ENCODE assay signal across 8 mouse cellular contexts in the genomic region with DNA sequence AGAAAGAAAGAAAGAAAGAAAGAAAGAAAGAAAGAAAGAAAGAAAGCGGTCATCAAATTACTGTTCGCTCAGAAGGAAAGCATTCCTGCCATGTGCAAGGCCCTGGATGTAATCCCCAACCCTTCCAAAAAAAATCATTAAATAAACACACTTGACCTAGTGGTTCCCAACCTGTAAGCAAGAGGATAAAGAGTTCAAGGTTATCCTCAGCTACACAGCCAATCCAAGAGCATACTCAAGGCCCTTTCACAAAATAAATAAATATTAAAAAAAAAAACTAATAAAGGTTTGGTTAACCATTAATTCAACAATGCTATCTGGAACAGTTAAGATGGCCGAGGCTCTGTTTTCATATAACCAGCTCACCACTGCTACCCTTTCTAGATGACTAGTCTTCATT. TPM values are rescaled to one million over a fixed set of nuclear protein-coding genes. Genes with fewer than 3 reads are reported as not detected.
DNase-seq lines count a peak whose midpoint lies in the region; ATAC-seq and TF ChIP-seq lines count a peak whose summit lies in the region.

No protein-coding gene starts in this region.

- H3K4me1 ChIP-seq in kidney, postnatal 0 days (replicated peaks; ENCODE audit: insufficient read depth, low read length), result peaks cover 10% of the 10 kb centered on the region
- peaks cover 9% of the 10 kb centered on the region; the same call in 1 of the 2 replicates for H3K4me1 ChIP-seq in embryonic facial prominence, embryonic 14.5 days (ENCODE audit: control insufficient read depth, insufficient read depth, low read length)
- peaks cover 10% of the 10 kb centered on the region for H3K4me1 ChIP-seq in intestine, embryonic 16.5 days (ENCODE audit: control insufficient read depth, insufficient read depth, low read length)
- peaks cover 16% of the 10 kb centered on the region for H3K4me1 ChIP-seq in neural tube, embryonic 12.5 days

- DNase-seq in kidney, postnatal 0 days (ENCODE audit: low spot score), result no peak
- no peak for DNase-seq in kidney, postnatal 36 days
- no peak for DNase-seq in embryonic facial prominence, embryonic 14.5 days (ENCODE audit: low spot score)
- no peak for DNase-seq in right cerebral cortex, adult 18-20 months
- DNase-seq in layer of hippocampus, adult 9-11 months, result no peak

- no peak overlapping the region for H3K9ac ChIP-seq in kidney, postnatal 0 days (ENCODE audit: low read depth, low read length)
- 0 out of 2 replicates have a peak overlapping the region, but pooled peaks have one; percentile 34 for H3K9ac ChIP-seq in embryonic facial prominence, embryonic 14.5 days (ENCODE audit: low read depth, low read length)
- no peak overlapping the region for H3K9ac ChIP-seq in intestine, embryonic 16.5 days (ENCODE audit: low read depth, low read length)
- no peak overlapping the region for H3K9ac ChIP-seq in neural tube, embryonic 12.5 days

- ATAC-seq in kidney, postnatal 0 days (replicated peaks; ENCODE audit: low FRiP score, low read depth), result no peak
- no peak for ATAC-seq in embryonic facial prominence, embryonic 14.5 days (ENCODE audit: low read depth)
- ATAC-seq in intestine, embryonic 16.5 days, result no peak
- no peak for ATAC-seq in neural tube, embryonic 12.5 days (ENCODE audit: low FRiP score, low read depth)
- ATAC-seq in inflammation-experienced regulatory T-cells, adult 6 months, result no peak

- no peaks in the 10 kb centered on the region for H3K9me3 ChIP-seq in kidney, postnatal 0 days (replicated peaks; ENCODE audit: low read length)
- H3K9me3 ChIP-seq in embryonic facial prominence, embryonic 14.5 days (ENCODE audit: control insufficient read depth, low read length), result no peaks in the 10 kb centered on the region
- no peaks in the 10 kb centered on the region for H3K9me3 ChIP-seq in intestine, embryonic 16.5 days (ENCODE audit: control insufficient read depth, low read length)
- no peaks in the 10 kb centered on the region for H3K9me3 ChIP-seq in neural tube, embryonic 12.5 days

- TF ChIP-seq CTCF in kidney, postnatal 0 days (IDR thresholded peaks at IDR 0.05; ENCODE audit: low read depth), result no peak

- 70% methylated on average over 3 of the region's 3 CpGs for WGBS in kidney, postnatal 0 days
- 74% methylated on average over 3 of the region's 3 CpGs for WGBS in embryonic facial prominence, embryonic 14.5 days
- WGBS in intestine, embryonic 16.5 days, result 51% methylated on average over 3 of the region's 3 CpGs
- 66% methylated on average over 3 of the region's 3 CpGs for WGBS in neural tube, embryonic 12.5 days

- H3K4me3 ChIP-seq in kidney, postnatal 0 days (replicated peaks; ENCODE audit: low read depth, low read length), result no peak overlapping the region
- peak overlapping the region; percentile 68; the same call in 1 of the 2 replicates for H3K4me3 ChIP-seq in embryonic facial prominence, embryonic 14.5 days (ENCODE audit: low read depth, low read length)
- peak overlapping the region; percentile 77 for H3K4me3 ChIP-seq in intestine, embryonic 16.5 days (ENCODE audit: low read length)
- peak overlapping the region; percentile 78; the same call in 1 of the 2 replicates for H3K4me3 ChIP-seq in neural tube, embryonic 12.5 days

- no peak overlapping the region for H3K27ac ChIP-seq in kidney, postnatal 0 days
- peak overlapping the region; percentile 61; the same call in 1 of the 2 replicates for H3K27ac ChIP-seq in embryonic facial prominence, embryonic 14.5 days (replicated peaks; ENCODE audit: low read depth, low read length)
- peak overlapping the region; percentile 70; the same call in 1 of the 2 replicates for H3K27ac ChIP-seq in intestine, embryonic 16.5 days (ENCODE audit: low read length)
- no peak overlapping the region for H3K27ac ChIP-seq in neural tube, embryonic 12.5 days

- H3K27me3 ChIP-seq in kidney, postnatal 0 days (ENCODE audit: insufficient read depth, low read length), result no peaks in the 10 kb centered on the region
- H3K27me3 ChIP-seq in embryonic facial prominence, embryonic 14.5 days (replicated peaks; ENCODE audit: control insufficient read depth, insufficient read depth, low read length), result peaks cover 24% of the 10 kb centered on the region
- no peaks in the 10 kb centered on the region for H3K27me3 ChIP-seq in intestine, embryonic 16.5 days (replicated peaks; ENCODE audit: control insufficient read depth, insufficient read depth, low read length)
- H3K27me3 ChIP-seq in neural tube, embryonic 12.5 days (replicated peaks), result peaks cover 5% of the 10 kb centered on the region; the same call in 1 of the 2 replicates

- no peaks in the 10 kb centered on the region for H3K36me3 ChIP-seq in kidney, postnatal 0 days (ENCODE audit: insufficient read depth, low read length)
- H3K36me3 ChIP-seq in embryonic facial prominence, embryonic 14.5 days (ENCODE audit: control insufficient read depth, insufficient read depth, low read length), result no peaks in the 10 kb centered on the region
- no peaks in the 10 kb centered on the region for H3K36me3 ChIP-seq in intestine, embryonic 16.5 days (ENCODE audit: control insufficient read depth, insufficient read depth, low read length)
- H3K36me3 ChIP-seq in neural tube, embryonic 12.5 days, result no peaks in the 10 kb centered on the region

- peak overlapping the region; percentile 98; the same call in 1 of the 2 replicates for H3K4me2 ChIP-seq in kidney, postnatal 0 days (ENCODE audit: low read length)
- H3K4me2 ChIP-seq in embryonic facial prominence, embryonic 14.5 days (ENCODE audit: low read depth, low read length), result peak overlapping the region; percentile 99
- peak overlapping the region; percentile 91 for H3K4me2 ChIP-seq in intestine, embryonic 16.5 days (ENCODE audit: low read depth, low read length)
- H3K4me2 ChIP-seq in neural tube, embryonic 12.5 days (replicated peaks), result peak overlapping the region; percentile 97

RNA-seq across cellular contexts. Expression of a gene that starts 0.8 kb away (rescaled TPM):
- 11.1 and 11.4 TPM in 2 replicates for polyA plus RNA-seq in kidney, postnatal 0 days (2015; fragmentation: Nextera tagmentation; extraction: Ambion mirVana)
- polyA plus RNA-seq in embryonic facial prominence, embryonic 14.5 days (2014; fragmentation: Nextera tagmentation; extraction: Ambion mirVana), result 4.5 and 6.4 TPM in 2 replicates
- 11.9 and 12.2 TPM in 2 replicates for polyA plus RNA-seq in intestine, embryonic 16.5 days (2015; fragmentation: Nextera tagmentation; extraction: Ambion mirVana)
- polyA plus RNA-seq in neural tube, embryonic 12.5 days (2016; fragmentation: Nextera tagmentation; extraction: Ambion mirVana), result 15.2 and 19.1 TPM in 2 replicates
- 10 to 100 TPM in 2 of 3 experiments, 1 to 10 TPM in 1; 7.8 to 24.9 (median 21.2) TPM for polyA plus RNA-seq in inflammation-experienced regulatory T-cells, adult 6 months (2017; shearing (Covaris generic))

RNA-seq across cellular contexts. Expression of a gene that starts 19.0 kb away (rescaled TPM):
- polyA plus RNA-seq in kidney, postnatal 0 days (2015; fragmentation: Nextera tagmentation; extraction: Ambion mirVana), result 5.8 and 7.2 TPM in 2 replicates
- polyA plus RNA-seq in embryonic facial prominence, embryonic 14.5 days (2014; fragmentation: Nextera tagmentation; extraction: Ambion mirVana), result 2.8 and 3.2 TPM in 2 replicates
- 4.7 and 6.0 TPM in 2 replicates for polyA plus RNA-seq in intestine, embryonic 16.5 days (2015; fragmentation: Nextera tagmentation; extraction: Ambion mirVana)
- 19.3 and 19.7 TPM in 2 replicates for polyA plus RNA-seq in neural tube, embryonic 12.5 days (2016; fragmentation: Nextera tagmentation; extraction: Ambion mirVana)
- 1 to 10 TPM in 2 of 3 experiments, under 1 TPM in 1; 0.33 to 1.5 (median 1.3) TPM for polyA plus RNA-seq in inflammation-experienced regulatory T-cells, adult 6 months (2017; shearing (Covaris generic))

RNA-seq across cellular contexts. Expression of a gene that starts 27.1 kb away (rescaled TPM):
- polyA plus RNA-seq in kidney, postnatal 0 days (2015; fragmentation: Nextera tagmentation; extraction: Ambion mirVana), result 9.1 and 9.5 TPM in 2 replicates
- 17.5 and 21.2 TPM in 2 replicates for polyA plus RNA-seq in embryonic facial prominence, embryonic 14.5 days (2014; fragmentation: Nextera tagmentation; extraction: Ambion mirVana)
- polyA plus RNA-seq in intestine, embryonic 16.5 days (2015; fragmentation: Nextera tagmentation; extraction: Ambion mirVana), result 14.2 and 14.8 TPM in 2 replicates
- polyA plus RNA-seq in neural tube, embryonic 12.5 days (2016; fragmentation: Nextera tagmentation; extraction: Ambion mirVana), result 21.2 and 22.0 TPM in 2 replicates
- polyA plus RNA-seq in inflammation-experienced regulatory T-cells, adult 6 months (2017; shearing (Covaris generic)), result 10 to 100 TPM in 1 of 3 experiments, 1 to 10 TPM in 2; 2.7 to 21.2 (median 2.7) TPM

Comparison
In these comparisons a context has a peak if more than half of its experiments do, and no peak if none do; other contexts are left out.
1. H3K27ac ChIP-seq: peak in embryonic facial prominence, embryonic 14.5 days (single experiment) and intestine, embryonic 16.5 days (single experiment); none in kidney, postnatal 0 days (single experiment) and neural tube, embryonic 12.5 days (single experiment).
2. Peak in every context shown above with its lines, with median percentiles within 50 percentile points of each other: H3K4me2 ChIP-seq.